Mouse (Mus musculus) heart, adult 11 months (tissue): ENCODE data around the gene Rplp1.

ENCODE experiments used
- DNase-seq: peaks from one replicate; pipeline ENCODE4 v3.0.0; 2022

Rplp1 gene

DNA sequence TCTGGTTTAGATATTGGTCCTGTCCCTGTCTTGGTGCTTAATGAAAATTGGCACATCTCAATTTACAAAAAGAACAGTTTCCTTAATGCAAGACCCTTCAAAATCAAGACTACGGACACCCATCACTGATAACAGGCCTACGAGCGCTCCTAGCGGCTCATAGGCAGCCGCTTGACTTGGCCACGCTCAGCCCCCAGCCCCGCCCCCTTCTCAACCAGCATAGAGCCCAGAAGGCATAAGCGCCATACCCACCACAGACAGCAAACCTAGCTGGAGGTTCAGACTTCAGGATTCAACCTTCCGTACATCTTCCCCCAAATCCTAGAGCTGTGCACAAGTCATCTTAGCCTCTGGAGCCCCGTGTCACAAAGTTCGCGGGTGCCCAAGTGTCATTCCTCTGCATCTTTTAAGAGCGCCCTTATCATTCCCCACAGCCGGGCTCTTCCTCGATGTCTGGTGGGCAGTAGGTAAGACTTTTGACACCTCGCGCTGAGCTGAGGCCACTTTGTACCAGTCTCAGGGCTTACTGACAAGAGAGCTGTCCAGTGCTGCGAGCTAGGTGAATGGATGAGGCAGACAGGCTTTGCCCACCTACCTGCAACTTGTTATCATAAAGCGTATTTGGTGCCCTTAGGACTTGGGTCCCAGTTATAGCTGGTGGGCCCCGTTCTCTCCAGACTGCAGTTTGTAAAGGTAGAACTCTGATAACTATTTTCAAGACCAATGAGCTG, 3.7 kb downstream of the Rplp1 start:
- peak; percentile 67 for DNase-seq

DNA sequence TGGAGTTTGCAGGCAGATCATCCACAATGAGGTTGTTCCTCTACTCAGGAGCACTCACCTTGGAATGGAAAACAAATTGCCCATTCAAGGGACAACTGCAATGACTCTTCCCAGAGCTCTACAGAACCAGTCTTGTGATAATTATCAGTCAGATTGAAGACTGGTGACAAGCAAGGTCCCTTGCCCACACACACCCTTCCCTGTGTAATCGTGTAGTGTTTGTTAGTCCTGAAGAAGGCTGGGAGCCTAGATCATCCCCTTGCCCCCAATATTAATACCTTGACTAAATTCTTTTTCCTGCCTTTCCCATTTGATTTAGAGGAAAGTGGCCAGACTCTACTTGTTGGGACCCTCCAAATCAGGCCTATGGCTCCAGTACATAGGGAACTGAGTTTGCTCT, 4.7 kb downstream of the Rplp1 start:
- peak; percentile 51 for DNase-seq

DNA sequence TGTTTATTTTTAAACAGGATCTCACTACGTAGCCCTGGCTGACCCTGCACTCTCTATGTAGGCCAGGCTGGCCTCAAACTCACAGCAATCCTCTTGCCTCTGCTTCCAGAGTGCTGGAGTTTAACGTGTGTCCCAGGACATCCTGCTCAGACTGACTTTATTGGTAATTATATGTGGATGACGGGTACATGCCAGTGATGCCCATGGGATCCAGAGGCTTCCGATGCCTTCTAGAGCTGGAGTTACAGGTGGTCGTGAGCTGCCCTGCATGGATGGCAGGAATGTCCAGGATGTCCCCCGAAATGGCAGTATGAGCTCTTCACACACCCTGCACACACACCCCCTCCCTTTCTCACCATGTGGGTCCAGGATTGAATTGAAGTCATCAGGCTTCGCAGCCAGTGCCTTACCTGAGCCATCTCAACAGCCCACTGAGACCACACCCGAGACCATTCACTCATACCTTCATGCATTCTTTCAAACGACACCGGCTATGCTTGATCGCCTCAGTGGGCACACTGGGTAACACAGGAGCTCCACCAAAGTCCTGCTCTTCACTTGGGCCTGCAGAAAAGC, 5.4 kb downstream of the Rplp1 start:
- DNase-seq: peak; percentile 56

DNA sequence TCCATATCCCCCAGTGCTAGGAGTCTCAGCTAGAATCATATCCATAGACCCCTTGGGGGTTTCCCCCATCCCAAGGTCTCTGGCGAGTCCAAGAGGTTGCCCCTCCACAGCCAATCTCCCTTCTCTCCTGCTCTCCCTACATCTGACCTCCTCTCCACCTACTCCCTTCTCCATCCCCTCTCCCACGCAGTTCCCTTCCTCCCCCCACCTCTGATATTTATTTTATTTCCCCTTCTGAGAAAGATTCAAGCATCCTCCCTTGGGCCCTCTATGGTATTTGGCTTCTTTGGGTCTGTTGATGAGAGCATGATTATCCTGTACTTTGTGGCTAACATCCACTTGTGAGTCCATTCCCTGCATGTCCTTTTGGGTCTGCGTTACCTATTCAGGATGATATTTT, 6.0 kb downstream of the Rplp1 start:
- DNase-seq: no peak

DNA sequence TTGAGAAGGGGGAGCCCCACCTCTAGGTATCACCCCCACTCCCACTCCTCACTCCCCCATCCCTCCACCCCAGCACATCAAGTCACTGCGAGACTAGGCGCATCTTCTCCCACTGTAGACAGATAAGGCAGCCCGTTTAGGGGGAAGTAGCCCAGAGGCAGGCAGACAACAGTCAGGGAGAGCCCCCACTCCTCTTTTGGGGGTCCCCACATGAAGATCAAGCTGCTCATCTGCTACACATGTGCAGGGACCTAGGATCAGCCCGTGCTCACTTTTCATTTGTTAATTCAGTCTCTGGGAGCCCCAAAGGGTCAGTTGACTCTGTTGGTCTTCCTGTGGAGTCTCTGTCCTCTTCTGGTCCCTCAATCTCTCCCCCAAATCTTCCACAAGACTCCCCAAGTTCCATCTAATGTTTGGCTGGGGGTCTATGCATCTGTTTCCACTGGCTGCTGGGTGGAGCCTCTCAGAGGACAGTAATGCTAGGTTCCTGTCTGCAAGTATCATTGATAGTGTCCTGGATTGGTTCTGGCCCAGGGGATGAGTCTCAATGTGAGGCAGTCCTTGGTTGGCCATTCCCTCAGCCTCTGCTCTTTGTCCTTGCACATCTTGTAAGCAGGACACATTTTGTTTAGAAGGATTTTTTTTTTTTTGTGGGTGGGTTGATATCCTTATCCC, 6.6 kb downstream of the Rplp1 start:
- DNase-seq: no peak

DNA sequence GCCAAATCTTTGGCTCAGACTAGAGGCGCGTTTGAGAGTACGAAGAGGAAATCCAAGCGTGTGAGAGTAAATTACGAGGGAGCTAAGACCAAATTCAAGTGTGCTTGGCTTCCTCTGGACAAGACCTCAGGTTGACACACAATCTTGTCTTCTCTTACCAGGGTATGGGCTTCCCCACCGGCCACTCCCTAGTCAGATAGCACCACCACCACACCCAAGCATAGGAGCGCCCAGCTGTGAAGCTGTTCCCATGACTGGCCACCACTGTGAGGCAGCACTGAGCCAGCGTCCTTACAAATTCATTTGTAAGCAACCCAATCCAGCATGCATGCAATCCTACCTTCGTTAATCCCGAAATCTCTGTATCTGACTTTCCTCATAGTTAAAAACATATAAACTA, 7.4 kb downstream of the Rplp1 start:
- no peak for DNase-seq

DNA sequence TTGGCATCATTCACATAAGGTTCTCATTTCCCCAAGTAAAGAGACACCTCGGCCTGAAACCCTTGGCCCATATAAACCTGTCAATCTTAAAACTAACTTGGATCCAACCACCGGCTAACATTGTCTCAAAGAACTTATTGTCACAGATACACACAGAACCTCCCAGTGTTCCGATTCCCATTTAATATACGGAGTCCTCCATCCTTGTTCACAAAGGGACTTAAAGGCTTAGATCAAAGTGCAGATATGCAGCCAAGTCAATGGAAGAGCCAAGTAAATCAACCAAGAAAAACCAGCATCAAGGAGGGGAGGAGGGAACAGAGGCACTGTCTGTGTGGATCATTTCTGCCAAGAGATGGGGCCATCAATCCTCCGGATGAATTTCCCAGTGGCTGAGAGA, 8.8 kb downstream of the Rplp1 start:
- no peak for DNase-seq

DNA sequence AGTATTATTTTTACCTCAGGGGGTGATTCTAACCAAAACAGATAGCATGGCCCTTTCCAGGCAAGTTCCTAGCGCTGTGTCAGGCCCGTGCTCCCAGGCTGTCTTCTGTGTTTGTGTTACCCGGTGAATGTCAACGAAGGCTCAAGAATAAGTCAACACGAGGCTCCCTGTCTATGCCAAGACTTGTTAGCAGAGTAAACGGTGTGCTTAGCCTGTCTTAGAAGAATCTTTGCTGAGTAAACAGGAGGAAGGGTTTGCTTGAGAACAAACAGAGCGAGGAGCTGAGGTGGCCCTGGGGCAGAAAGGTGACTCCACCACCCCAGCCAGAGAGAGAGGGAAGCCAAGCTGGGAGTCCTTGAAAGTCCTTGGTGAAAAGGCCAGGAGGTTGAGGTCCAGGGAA, 10.1 kb downstream of the Rplp1 start:
- no peak for DNase-seq

DNA sequence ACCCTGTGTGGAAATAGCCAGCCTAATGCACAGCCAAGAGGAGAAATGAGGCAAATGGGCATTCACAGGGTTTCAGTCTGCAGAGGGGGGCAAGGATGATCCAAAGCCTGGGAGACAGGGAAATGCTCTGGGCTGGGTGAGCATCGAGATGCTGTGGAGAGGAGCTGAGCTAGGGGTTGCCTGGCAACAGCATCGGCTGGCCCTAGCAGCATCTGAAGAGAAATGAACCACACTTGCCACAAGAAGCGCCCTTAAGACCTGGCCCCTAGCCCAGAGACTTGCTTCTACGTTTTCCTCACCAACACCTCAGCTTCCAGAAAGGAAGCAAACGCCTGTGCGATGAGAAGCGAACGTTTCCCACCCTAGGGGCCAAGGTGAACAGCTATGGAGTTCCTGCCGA, 11.9 kb downstream of the Rplp1 start:
- no peak for DNase-seq

DNA sequence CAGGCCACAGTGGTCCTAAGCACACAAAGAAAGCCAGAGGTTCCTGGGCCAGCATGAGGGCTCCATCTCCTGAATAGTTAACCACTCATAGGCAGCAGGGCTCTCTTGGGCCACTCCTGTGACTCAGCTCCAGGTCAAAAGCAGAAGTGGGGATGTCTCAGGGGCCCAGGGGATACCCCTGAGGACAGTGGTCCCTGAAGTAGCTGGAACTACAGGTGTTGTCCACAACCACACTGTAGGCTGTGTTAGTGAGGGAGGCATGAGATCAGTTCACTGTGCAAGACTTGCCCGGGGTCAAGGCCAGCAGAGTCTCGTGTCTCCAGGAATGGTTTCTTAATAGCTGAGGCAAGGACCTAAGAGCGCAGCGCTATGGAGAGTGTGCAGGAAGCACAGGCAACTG, 12.8 kb downstream of the Rplp1 start:
- DNase-seq: no peak

DNA sequence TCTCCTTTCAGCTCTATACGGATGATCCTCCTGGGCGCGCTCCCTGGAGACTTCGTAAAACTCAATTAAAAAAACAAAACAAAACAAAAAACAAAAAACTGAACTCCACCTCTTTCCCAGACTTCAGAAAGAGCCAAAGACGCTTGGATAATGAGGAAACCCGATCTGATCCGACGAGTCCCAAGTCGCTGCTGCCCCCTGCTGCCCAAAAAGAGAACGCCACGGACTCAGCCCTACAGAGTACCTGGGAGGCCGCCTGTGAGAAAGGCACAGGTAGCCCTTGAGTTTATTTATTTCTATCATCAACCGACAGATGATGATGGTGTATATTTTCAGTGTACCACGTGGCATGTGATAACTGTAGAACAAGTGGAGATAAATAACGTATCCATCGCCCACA, 14.5 kb downstream of the Rplp1 start:
- peak; percentile 96 for DNase-seq

DNA sequence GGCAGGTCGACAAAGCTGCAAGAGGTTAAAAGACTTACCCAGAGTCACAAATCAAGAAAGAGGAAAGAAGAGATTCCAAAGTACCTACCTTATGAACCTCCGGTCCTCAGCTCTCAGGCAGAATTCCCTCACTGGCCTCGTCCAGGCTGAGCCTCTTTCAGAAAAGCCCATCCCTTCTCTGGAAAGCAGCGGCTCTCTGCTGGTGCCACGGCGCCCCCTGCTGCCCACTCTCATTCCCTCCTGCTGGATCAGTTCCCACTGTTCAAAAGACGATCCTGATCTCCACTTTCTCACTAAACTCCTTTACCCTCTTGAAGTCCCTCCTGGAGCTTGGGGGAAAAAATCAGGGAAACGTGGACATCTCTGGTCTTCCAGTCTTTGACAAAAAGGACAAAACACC, 15.9 kb downstream of the Rplp1 start:
- peak; percentile 94 for DNase-seq

DNA sequence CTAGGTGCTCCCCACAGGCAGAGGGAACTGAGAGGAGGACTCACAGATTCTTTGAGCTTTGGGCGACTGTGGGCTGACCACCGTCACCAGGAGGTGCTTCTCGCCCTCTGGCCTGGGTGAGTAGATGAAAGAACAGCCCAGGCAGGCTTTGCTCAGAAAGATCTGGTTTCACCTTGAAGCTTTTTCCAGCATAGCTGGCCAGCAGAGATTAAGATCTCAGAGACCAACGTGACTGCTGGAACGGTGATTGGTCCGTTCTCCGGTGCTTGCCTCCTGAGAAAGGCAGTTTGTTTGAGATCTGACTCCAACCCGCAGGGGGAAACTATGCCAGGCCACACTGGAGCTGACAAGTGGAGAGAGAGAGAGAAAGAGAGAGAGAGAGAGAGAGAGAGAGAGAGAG, 19.3 kb downstream of the Rplp1 start:
- no peak for DNase-seq

DNA sequence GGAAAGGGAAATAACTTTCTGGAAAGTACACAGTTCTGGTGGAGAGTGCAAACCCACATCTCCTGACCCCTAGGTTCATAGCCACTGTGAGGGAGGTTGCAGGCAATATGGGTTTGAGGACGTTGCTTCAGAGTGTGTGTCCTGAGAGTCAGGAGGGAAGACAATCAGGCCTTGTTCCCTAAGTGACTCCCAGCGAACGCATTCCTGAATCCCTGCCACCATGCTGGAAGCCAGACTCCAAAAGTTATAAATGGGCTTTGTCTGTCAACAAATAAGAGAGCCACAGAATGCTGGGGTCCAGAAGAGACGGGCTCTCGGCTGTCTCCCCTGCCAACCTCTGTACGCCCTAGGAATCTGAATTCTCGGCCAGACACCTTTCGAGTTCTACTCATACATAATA, 24.5 kb downstream of the Rplp1 start:
- peak; percentile 96 for DNase-seq

DNA sequence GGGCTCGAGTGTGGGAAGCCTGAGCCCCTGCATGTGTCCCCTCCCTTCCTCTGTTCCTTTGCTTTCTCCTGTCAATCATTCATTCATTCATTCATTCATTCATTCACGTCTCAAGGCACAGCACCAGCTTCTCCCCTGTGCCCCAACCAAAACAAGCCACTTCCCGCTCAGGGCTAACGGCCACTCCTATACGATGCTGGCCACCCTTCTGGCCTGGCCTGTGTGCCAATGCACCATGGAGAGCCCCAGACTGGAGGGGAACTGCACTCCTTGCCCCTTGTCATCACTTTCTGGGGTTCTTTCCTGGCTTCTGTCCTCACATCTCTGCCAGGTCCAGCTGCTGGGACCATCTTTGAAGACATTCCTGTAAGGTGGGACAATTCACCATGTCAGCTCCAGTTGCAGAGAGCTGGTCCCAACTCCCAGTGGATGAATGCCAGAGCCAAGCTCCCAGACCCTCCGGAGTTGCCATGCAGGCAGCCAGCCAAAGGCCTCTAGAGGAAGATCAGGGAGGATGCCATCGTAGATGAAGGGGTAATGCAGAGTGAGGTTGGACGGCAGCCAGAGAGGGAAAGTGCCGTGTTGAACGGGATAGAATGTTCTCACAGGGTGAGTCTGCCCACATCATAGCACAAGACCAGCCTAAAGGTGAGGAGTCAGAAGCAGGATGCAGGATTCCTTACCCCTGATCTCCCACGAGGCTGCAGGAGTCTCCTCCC, 26.5 kb downstream of the Rplp1 start:
- DNase-seq: no peak

DNA sequence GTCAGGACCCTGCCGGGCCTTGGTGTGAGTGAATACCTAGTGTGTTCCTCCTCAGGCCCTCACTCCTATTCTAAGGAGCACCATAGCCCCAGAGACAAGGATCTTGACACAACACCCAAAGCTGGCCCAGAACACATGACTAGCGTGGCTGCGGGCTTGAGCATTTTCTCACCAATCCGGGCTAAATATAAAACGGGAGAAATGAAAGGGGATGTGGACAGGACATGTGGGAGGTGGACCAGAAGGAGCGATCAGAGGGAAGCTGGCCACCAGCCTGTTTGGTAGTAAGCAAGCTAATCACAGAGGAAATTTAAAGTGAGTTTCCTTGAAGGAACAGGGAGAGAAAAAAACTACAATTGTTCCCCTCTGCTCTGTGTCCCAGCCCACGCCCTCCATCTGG, 28.4 kb downstream of the Rplp1 start:
- DNase-seq: peak; percentile 95

DNA sequence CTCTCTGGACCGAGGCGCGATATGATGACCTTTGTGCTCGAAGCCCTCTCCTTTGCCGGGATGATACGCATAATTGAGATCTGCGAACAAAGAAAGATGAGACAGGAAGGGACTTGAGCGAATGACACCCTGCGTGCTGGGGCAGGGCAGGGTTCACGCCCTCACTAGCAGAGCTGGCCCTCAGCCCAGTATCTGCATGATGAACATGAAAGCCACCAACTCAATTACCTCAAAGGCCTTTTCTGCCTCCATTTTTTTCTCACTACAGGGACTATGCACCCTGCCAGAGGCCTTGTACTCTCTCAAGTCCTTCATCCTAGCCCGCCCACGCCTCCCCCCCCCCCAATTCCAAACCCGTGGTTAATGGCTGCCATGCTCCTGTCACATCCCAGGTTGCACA, 29.4 kb downstream of the Rplp1 start:
- no peak for DNase-seq

DNA sequence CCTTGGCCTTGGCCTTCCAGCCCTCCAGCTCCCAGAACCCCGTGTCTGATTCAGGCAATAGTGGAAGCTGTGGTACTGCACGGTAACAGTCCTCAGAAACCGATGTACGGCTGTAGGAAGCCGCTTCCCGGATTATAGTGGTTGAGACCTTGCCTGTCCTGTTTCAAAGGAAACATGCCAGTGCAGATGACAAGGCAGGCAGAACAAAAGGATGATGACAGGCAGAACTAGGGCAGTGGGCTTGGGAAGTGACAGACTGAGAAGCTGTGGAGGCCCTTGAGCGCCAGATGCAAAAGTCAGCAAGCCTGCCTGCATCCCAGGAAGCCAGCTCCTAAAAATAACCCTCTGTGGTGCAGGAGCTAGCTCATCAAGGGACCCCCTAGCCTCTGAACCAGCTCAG, 30.0 kb downstream of the Rplp1 start:
- DNase-seq: no peak

DNA sequence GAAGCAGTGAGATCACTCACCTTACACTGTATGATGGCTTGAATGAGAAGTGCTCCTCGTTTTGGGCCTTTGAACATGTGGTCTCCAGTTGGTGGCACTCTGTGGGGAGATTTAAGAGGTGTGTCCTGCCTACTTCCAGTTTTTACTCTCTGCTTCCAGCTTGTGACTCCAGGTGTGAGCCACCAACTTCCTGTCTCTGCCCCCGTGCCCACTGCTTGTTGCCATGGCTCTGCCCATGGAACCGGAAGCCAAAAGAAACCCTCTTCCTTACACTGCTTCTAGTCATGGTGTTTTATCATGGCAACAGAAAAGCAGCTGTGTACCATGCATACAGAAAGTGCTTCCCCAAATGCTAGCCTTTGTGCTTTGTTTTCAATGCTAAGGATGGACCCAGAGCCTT, 32.2 kb downstream of the Rplp1 start:
- DNase-seq: no peak

DNA sequence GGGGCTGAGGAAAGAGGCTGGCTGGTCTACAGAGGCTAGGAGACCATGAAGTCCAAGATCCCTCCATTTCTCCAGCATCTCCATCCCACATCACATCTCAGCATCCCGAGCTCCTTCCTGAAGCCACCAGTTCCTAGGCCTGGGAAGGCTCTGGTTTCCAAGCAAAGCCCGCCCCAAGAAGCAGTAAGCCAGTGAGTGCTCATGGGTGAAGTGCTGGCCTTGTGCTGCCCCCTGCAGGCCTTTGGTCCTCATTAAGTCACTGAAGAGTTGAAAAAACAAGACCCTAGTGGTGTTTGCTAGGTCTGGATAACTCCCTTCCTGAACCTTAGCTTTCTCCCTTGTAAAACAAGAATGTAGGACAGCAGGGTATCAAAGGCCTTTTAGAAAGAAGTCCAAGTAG, 35.5 kb downstream of the Rplp1 start:
- no peak for DNase-seq

DNA sequence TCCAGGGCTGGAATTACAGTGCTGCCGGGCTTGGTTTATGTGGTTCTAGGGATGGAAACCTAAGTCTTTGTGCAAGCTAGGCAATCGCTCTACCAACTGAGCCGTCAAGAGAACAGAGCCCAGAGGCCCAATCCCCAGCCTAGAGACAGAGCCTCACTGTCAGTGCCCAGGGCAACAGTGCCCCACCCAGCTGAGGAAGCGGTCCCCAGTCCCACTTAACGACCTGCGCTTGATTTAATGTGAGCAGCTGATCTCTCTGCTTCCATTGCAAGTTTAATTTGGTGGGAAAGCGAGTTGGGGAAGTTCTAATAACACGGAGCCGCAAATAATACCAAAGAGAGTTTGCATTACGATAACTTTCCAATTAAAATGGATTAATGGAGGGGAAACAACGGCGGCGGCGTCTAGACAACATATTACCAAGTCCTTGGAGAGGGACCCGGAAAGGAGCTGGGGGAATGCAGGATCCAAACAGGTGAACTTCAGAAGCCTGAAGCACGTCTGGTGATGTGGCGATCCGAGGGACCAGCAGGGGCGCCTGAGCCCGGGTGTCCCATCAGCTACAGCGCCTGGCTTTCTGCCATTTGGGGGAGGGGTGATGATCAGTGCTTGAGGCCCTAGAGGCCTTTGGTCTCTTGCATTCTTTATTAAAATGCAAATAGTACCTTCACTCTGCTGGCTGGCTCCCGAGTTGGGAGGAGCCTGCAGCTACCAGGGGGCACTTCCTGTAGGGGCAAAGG, 36.8 kb downstream of the Rplp1 start:
- no peak for DNase-seq

DNA sequence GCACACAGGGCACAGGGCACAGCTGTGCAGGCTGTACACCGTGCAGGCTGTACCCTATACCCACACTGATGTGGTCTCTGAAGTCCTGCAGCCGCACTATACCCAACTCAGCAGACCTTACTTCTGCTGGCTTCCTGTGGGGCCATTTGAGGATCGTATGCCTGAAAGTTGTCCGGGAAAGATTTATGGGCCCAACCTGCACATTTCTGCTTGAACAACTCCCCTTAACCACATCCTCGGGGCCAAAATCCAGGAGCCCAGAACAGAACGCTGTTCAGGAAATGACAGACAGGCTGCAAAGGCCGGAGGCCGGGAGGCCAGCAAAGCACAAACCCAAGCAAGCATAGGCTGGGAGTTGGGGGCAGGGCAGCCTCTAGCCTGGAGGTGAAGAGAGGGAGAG, 41.0 kb downstream of the Rplp1 start:
- no peak for DNase-seq

DNA sequence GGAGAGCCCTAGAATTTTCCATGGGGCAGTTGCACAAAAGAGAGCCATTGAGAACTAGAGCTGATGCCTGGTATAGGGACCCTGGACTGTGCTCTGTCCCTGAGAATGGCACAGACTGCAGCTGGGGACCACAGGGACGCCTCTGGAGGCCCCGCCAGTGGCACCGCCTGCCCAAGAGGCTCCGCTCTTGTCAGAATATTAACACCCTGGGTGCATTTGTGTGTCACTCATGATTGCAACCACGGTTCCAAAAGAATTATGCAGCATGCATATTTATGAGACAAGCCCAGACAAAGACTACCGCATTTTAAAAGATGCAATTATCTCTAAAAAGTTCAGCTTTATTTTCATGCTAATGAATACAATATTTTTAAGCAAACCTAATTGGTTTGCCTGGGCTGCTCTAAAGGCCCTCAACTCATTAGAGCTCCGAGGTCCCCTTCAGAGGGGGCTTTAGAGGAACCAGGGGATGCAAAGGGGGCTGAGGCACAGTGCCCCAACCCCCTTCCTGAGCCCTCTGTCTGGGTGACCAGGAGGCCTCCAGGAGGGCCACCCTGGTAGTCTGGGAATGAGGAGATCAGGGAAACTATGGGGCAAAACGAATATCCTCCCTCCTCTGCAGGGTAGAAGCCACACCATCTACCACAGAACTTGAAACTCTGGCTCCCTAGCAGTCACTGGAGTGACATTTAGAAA, 41.9 kb downstream of the Rplp1 start:
- no peak for DNase-seq
